Mouse (Mus musculus): ENCODE measurements around the gene Alpk1. TPM values are rescaled to one million over a fixed set of nuclear protein-coding genes. Genes with fewer than 3 reads are reported as not detected.

The Alpk1 gene
- polyA plus RNA-seq (2014; fragmentation: Nextera tagmentation; extraction: Ambion mirVana) = 0.60 and 1.1 TPM in 2 replicates

- H3K27me3 ChIP-seq (ENCODE audit: control insufficient read depth, insufficient read depth, low read length) = no peaks in the 10 kb centered on the region
- peak within 1 kb of the TSS; percentile 50 for H3K9ac ChIP-seq (replicated peaks; ENCODE audit: low read length)
- no peak within 1 kb of the TSS for H3K27ac ChIP-seq (replicated peaks; ENCODE audit: low read depth, low read length)
- no peaks in the 10 kb centered on the region for H3K9me3 ChIP-seq (replicated peaks; ENCODE audit: control insufficient read depth, low read length)
- H3K4me2 ChIP-seq (ENCODE audit: low read depth, low read length) = peak within 1 kb of the TSS; percentile 60
- peak within 1 kb of the TSS; percentile 36 for H3K4me3 ChIP-seq (ENCODE audit: low read depth, low read length)
- DNase-seq (ENCODE audit: low spot score) = peak; percentile 79
- no peaks in the 10 kb centered on the region for H3K4me1 ChIP-seq (ENCODE audit: control insufficient read depth, insufficient read depth, low read length)
- ATAC-seq (replicated peaks; ENCODE audit: insufficient number of reproducible peaks, low FRiP score, low TSS enrichment, low read depth) = peak; percentile 78
- no peaks in the 10 kb centered on the region for H3K36me3 ChIP-seq (replicated peaks; ENCODE audit: control insufficient read depth, insufficient read depth, low read depth, low read length)
- under 1% methylated on average over 24 of the region's 24 CpGs for WGBS
Measured at GRCm38 (mm10) chr3:127780021-127780644, at the start of gene Alpk1. Alpk1 (minus strand) TSS chr3:127780527.

DNA sequence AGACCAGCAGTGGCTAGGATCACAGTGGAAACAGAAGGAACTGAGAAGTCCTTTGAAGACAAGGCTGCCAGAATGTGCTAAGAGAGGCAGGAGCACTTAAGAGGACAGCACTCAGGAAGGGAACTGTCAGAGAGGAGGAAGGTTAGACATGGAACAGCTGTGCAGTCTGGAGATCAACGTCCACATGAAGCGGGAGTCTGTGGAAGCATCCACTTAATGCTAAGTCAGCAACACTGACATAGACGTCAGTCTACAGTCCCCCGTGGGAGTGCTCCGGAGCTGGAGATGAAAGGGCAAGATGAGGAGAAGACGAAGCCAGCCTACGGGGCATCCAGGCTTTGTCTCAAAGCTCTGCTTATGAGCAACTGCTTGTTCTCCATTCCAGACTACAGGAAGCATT, 46.8 kb upstream of the Alpk1 start:
- WGBS = 45% methylated on average over 7 of the region's 7 CpGs
- Histone ChIP-seq H3K4me1 (ENCODE audit: control insufficient read depth, insufficient read depth, low read length) (no peaks in the 10 kb centered on the region), H3K4me3 (ENCODE audit: low read depth, low read length) (no peak overlapping the region), H3K4me2 (ENCODE audit: low read depth, low read length) (no peak overlapping the region), H3K9ac (replicated peaks; ENCODE audit: low read length) (no peak overlapping the region), H3K27me3 (ENCODE audit: control insufficient read depth, insufficient read depth, low read length) (no peaks in the 10 kb centered on the region), H3K9me3 (replicated peaks; ENCODE audit: control insufficient read depth, low read length) (no peaks in the 10 kb centered on the region), H3K27ac (replicated peaks; ENCODE audit: low read depth, low read length) (no peak overlapping the region), H3K36me3 (replicated peaks; ENCODE audit: control insufficient read depth, insufficient read depth, low read depth, low read length) (no peaks in the 10 kb centered on the region)
- DNase-seq (ENCODE audit: low spot score) (no peak), ATAC-seq (replicated peaks; ENCODE audit: insufficient number of reproducible peaks, low FRiP score, low TSS enrichment, low read depth) (no peak)

GRCm38 (mm10) chr3:127826503-127826902, 46.2 kb upstream of the Alpk1 start:
- no peaks in the 10 kb centered on the region for H3K4me1 ChIP-seq (ENCODE audit: control insufficient read depth, insufficient read depth, low read length)
- ATAC-seq (replicated peaks; ENCODE audit: insufficient number of reproducible peaks, low FRiP score, low TSS enrichment, low read depth) (no peak), DNase-seq (ENCODE audit: low spot score) (no peak)
- H3K9ac ChIP-seq (replicated peaks; ENCODE audit: low read length) = no peak overlapping the region
- 82% methylated on average over 7 of the region's 7 CpGs for WGBS
- no peaks in the 10 kb centered on the region for H3K9me3 ChIP-seq (replicated peaks; ENCODE audit: control insufficient read depth, low read length)
- no peaks in the 10 kb centered on the region for H3K36me3 ChIP-seq (replicated peaks; ENCODE audit: control insufficient read depth, insufficient read depth, low read depth, low read length)
- H3K27ac ChIP-seq (replicated peaks; ENCODE audit: low read depth, low read length) = no peak overlapping the region
- no peak overlapping the region for H3K4me3 ChIP-seq (ENCODE audit: low read depth, low read length)
- no peaks in the 10 kb centered on the region for H3K27me3 ChIP-seq (ENCODE audit: control insufficient read depth, insufficient read depth, low read length)
- H3K4me2 ChIP-seq (ENCODE audit: low read depth, low read length) = no peak overlapping the region

GRCm38 (mm10) chr3:127823886-127824863, 43.8 kb upstream of the Alpk1 start:
- Histone ChIP-seq H3K27me3 (ENCODE audit: control insufficient read depth, insufficient read depth, low read length) (no peaks in the 10 kb centered on the region), H3K4me3 (ENCODE audit: low read depth, low read length) (no peak overlapping the region), H3K27ac (replicated peaks; ENCODE audit: low read depth, low read length) (no peak overlapping the region), H3K9ac (replicated peaks; ENCODE audit: low read length) (no peak overlapping the region), H3K9me3 (replicated peaks; ENCODE audit: control insufficient read depth, low read length) (no peaks in the 10 kb centered on the region), H3K36me3 (replicated peaks; ENCODE audit: control insufficient read depth, insufficient read depth, low read depth, low read length) (no peaks in the 10 kb centered on the region; the same call in 1 of the 2 replicates), H3K4me1 (ENCODE audit: control insufficient read depth, insufficient read depth, low read length) (no peaks in the 10 kb centered on the region), H3K4me2 (ENCODE audit: low read depth, low read length) (no peak overlapping the region)
- DNase-seq (ENCODE audit: low spot score) = no peak
- ATAC-seq (replicated peaks; ENCODE audit: insufficient number of reproducible peaks, low FRiP score, low TSS enrichment, low read depth) = no peak
- 86% methylated on average over 17 of the region's 17 CpGs for WGBS

DNA sequence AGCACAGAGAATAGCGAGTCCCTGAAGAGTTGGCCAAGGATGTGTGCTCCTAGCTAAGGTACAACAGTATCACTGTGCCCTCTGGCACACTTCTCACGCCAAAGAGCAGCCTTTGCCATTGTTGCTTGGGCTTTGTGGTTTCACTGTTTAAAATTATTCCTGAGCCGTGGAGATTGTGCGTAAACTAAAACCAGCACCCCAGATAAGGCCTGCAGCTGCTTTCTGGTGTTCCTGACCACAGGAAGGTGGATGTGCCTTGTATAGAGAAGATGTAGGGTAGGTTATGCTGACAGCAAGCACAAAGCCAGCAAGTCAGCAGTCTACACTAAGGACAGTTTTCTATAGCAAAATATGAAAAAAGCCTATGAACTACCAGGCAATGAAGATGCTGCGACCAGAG, 40.9 kb upstream of the Alpk1 start:
- Histone ChIP-seq H3K27ac (replicated peaks; ENCODE audit: low read depth, low read length) (no peak overlapping the region), H3K9me3 (replicated peaks; ENCODE audit: control insufficient read depth, low read length) (no peaks in the 10 kb centered on the region), H3K4me1 (ENCODE audit: control insufficient read depth, insufficient read depth, low read length) (no peaks in the 10 kb centered on the region), H3K4me2 (ENCODE audit: low read depth, low read length) (no peak overlapping the region), H3K9ac (replicated peaks; ENCODE audit: low read length) (no peak overlapping the region), H3K27me3 (ENCODE audit: control insufficient read depth, insufficient read depth, low read length) (no peaks in the 10 kb centered on the region), H3K4me3 (ENCODE audit: low read depth, low read length) (no peak overlapping the region), H3K36me3 (replicated peaks; ENCODE audit: control insufficient read depth, insufficient read depth, low read depth, low read length) (no peaks in the 10 kb centered on the region; the same call in 1 of the 2 replicates)
- no peak for DNase-seq (ENCODE audit: low spot score)
- WGBS = 88% methylated on average over 5 of the region's 5 CpGs
- ATAC-seq (replicated peaks; ENCODE audit: insufficient number of reproducible peaks, low FRiP score, low TSS enrichment, low read depth) = no peak

DNA sequence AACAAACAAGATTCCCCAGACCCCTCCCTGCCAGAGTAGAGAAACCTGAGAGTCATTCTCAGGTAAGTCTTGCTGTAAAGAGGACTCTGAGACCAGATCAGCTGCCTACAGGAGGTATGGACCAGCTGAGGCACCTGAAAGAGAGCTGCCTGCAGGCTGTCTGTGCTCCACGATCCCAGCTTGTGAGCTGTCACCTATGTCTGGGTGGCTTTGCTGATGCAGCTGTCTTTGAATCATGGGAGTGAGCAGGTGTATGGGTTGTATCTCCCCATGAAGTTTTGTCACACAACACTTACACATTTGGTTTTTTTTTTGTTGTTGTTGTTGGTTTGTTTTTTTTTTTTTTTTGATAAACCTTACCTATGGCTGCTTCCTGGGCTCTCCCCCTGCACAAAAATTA, 40.1 kb upstream of the Alpk1 start:
- Histone ChIP-seq H3K9me3 (replicated peaks; ENCODE audit: control insufficient read depth, low read length) (no peaks in the 10 kb centered on the region), H3K4me2 (ENCODE audit: low read depth, low read length) (no peak overlapping the region), H3K36me3 (replicated peaks; ENCODE audit: control insufficient read depth, insufficient read depth, low read depth, low read length) (no peaks in the 10 kb centered on the region; the same call in 1 of the 2 replicates), H3K4me3 (ENCODE audit: low read depth, low read length) (no peak overlapping the region), H3K27ac (replicated peaks; ENCODE audit: low read depth, low read length) (no peak overlapping the region), H3K27me3 (ENCODE audit: control insufficient read depth, insufficient read depth, low read length) (no peaks in the 10 kb centered on the region), H3K9ac (replicated peaks; ENCODE audit: low read length) (no peak overlapping the region), H3K4me1 (ENCODE audit: control insufficient read depth, insufficient read depth, low read length) (no peaks in the 10 kb centered on the region)
- DNase-seq (ENCODE audit: low spot score) (no peak), ATAC-seq (replicated peaks; ENCODE audit: insufficient number of reproducible peaks, low FRiP score, low TSS enrichment, low read depth) (no peak)
- 89% methylated on average over 1 of the region's 1 CpGs for WGBS

GRCm38 (mm10) chr3:127818694-127819663, 38.7 kb upstream of the Alpk1 start:
- Histone ChIP-seq H3K4me1 (ENCODE audit: control insufficient read depth, insufficient read depth, low read length) (no peaks in the 10 kb centered on the region), H3K4me3 (ENCODE audit: low read depth, low read length) (no peak overlapping the region), H3K27ac (replicated peaks; ENCODE audit: low read depth, low read length) (no peak overlapping the region), H3K9me3 (replicated peaks; ENCODE audit: control insufficient read depth, low read length) (no peaks in the 10 kb centered on the region), H3K9ac (replicated peaks; ENCODE audit: low read length) (no peak overlapping the region), H3K27me3 (ENCODE audit: control insufficient read depth, insufficient read depth, low read length) (no peaks in the 10 kb centered on the region), H3K4me2 (ENCODE audit: low read depth, low read length) (no peak overlapping the region), H3K36me3 (replicated peaks; ENCODE audit: control insufficient read depth, insufficient read depth, low read depth, low read length) (no peaks in the 10 kb centered on the region; the same call in 1 of the 2 replicates)
- WGBS = 83% methylated on average over 11 of the region's 11 CpGs
- DNase-seq (ENCODE audit: low spot score) = no peak
- ATAC-seq (replicated peaks; ENCODE audit: insufficient number of reproducible peaks, low FRiP score, low TSS enrichment, low read depth) = no peak
